Mouse (Mus musculus) ES-Bruce4 (cell line): ENCODE results near the gene Trpd52l3.

Experiments used
- CTCF ChIP-seq: IDR thresholded peaks from one replicate; pipeline ENCODE4 v1.8.1; 2011; ENCODE audit warnings: low read depth, low read length
- EP300 ChIP-seq: IDR thresholded peaks from 2 replicates; pipeline ENCODE4 v1.6.1; 2011; ENCODE audit warnings: low read depth, low read length; ENCODE audit not compliant: insufficient read depth
- POLR2A ChIP-seq: IDR thresholded peaks from one replicate; pipeline ENCODE4 v1.8.1; 2011; ENCODE audit warnings: low read length; ENCODE audit not compliant: insufficient read depth

DNA sequence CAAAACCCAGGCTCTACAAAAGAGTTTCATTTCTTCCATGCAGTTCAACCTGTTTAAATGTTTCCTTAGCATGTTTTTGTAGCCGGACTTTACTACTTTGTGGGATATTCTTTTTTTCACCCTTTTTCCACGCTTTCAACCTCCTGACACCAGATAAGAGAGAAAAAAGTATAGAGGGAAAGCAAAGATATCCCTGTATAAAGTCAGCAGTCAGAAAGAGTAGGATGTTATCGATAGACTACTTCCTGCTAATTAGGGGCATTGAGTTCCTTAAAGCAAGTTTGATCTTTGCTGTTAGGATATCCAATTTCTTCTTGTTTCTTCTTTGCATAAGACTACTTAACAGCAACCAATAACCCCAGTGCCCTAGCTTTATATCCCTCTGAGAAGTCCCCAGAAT lies 47.9 kb downstream of the Trpd52l3 start:
- TF ChIP-seq CTCF, result no peak
- TF ChIP-seq EP300, result no peak
- no peak for TF ChIP-seq POLR2A
